Mouse (Mus musculus) limb, embryonic 13.5 days (tissue): ENCODE data around the gene Tchp. TPM values are rescaled to one million over a fixed set of nuclear protein-coding genes. Genes with fewer than 3 reads are reported as not detected.
A peak's percentile ranks its signal among the peaks of the same experiment; 100 is the strongest.

Source experiments
- ATAC-seq: fragments of 200-750 bp; cut with Nextera tagmentation; 2 replicates; pipeline ENCODE4 v1.8.0; 2017; ENCODE audit warnings: low read depth, moderate number of reproducible peaks, moderate TSS enrichment; ENCODE audit not compliant: low FRiP score
- H3K27ac ChIP-seq: fragments of 300-500 bp; sonication (generic); 2 replicates; pipeline ENCODE4 v1.5.1; 2015; ENCODE audit warnings: inconsistent platforms, mild to moderate bottlenecking, moderate library complexity
- H3K27me3 ChIP-seq: fragments of 300-500 bp; sonication (generic); 2 replicates; pipeline ENCODE4 v1.6.1; 2015; ENCODE audit warnings: mild to moderate bottlenecking, inconsistent platforms
- H3K36me3 ChIP-seq: fragments of 300-500 bp; sonication (generic); 2 replicates; pipeline ENCODE4 v1.6.1; 2015; ENCODE audit warnings: inconsistent platforms, mild to moderate bottlenecking, moderate library complexity
- H3K4me1 ChIP-seq: fragments of 300-500 bp; sonication (generic); 2 replicates; pipeline ENCODE4 v1.6.1; 2015; ENCODE audit warnings: inconsistent platforms
- H3K4me2 ChIP-seq: fragments of 300-500 bp; sonication (generic); replicated peaks from 2 replicates; pipeline ENCODE4 v1.6.1; 2015; ENCODE audit warnings: inconsistent platforms, mild to moderate bottlenecking, moderate library complexity
- H3K4me3 ChIP-seq: fragments of 300-500 bp; sonication (generic); 2 replicates; pipeline ENCODE4 v1.5.1; 2015; ENCODE audit warnings: moderate library complexity, mild to moderate bottlenecking, inconsistent platforms
- H3K9ac ChIP-seq: fragments of 300-500 bp; sonication (generic); 2 replicates; pipeline ENCODE4 v1.6.1; 2015; ENCODE audit warnings: mild to moderate bottlenecking, inconsistent platforms
- H3K9me3 ChIP-seq: fragments of 300-500 bp; sonication (generic); 2 replicates; pipeline ENCODE4 v1.6.1; 2016; ENCODE audit warnings: inconsistent platforms
- WGBS: fragments of 180-500 bp; shearing (Covaris S2); methylation state at CpG from one replicate; pipeline ENCODE4 v1.1.7; 2015; 5-methylcytosine and 5-hydroxymethylcytosine counted together
- polyA plus RNA-seq: library from polyadenylated mRNA; unstranded; fragments of >200 nt; fragmentation: Nextera tagmentation; extraction: Ambion mirVana; gene quantifications from 2 replicates; pipeline ENCODE4 v1.2.1, GENCODE M21; 2015

Gene Tchp
- polyA plus RNA-seq, 1 experiment from 2014 or later: 19.4 TPM

- Histone ChIP-seq H3K36me3 (no peaks in the 10 kb centered on the region), H3K27me3 (no peaks in the 10 kb centered on the region), H3K4me2 (no peak overlapping the region), H3K9me3 (no peaks in the 10 kb centered on the region), H3K27ac (no peak overlapping the region), H3K4me1 (no peaks in the 10 kb centered on the region), H3K9ac (no peak overlapping the region), H3K4me3 (no peak overlapping the region)
- ATAC-seq: no peak
- WGBS: 54% methylated on average over 7 of the region's 7 CpGs
These were observed 8.5 kb upstream of the Tchp start for GRCm38 (mm10) chr5:114699015-114699414.

- no peaks in the 10 kb centered on the region for H3K27me3 ChIP-seq
- no peak overlapping the region for H3K4me2 ChIP-seq
- H3K36me3 ChIP-seq: no peaks in the 10 kb centered on the region
- no peak for ATAC-seq
- no peaks in the 10 kb centered on the region for H3K4me1 ChIP-seq
- no peak overlapping the region for H3K4me3 ChIP-seq
- WGBS: 63% methylated on average over 14 of the region's 14 CpGs
- no peak overlapping the region for H3K27ac ChIP-seq
- H3K9me3 ChIP-seq: no peaks in the 10 kb centered on the region
- no peak overlapping the region for H3K9ac ChIP-seq
These were observed 4.9 kb upstream of the Tchp start for GRCm38 (mm10) chr5:114702403-114703392.

GRCm38 (mm10) chr5:114708491-114708890 is 931 bp downstream of the Tchp start:
- Histone ChIP-seq H3K4me2 (peak overlapping the region; percentile 87), H3K9me3 (no peaks in the 10 kb centered on the region), H3K9ac (peak overlapping the region; percentile 84), H3K4me3 (peak overlapping the region; percentile 86), H3K4me1 (peaks cover 8% of the 10 kb centered on the region), H3K36me3 (peaks cover 46% of the 10 kb centered on the region), H3K27me3 (no peaks in the 10 kb centered on the region), H3K27ac (no peak overlapping the region)
- 55% methylated on average over 15 of the region's 15 CpGs for WGBS
- ATAC-seq: no peak

DNA sequence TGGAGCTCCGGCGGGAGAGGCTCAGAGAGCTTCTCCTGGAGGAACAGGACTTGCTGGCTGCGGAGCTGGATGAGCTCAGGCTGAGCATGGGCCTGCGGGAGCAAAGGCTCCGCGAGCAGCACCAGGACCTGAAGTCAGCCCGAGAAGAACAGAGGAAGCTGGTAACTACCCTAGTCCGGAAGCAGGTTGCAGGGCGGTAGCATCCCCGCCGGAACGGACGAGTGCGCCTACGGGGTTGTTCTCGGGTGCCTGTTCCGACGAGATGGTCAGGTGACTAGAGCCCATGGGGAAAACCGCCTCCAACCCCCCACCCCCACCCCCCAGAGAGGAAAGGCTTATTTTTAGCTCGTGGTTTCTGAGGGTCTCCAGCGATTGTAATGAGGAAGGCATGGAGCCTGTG is 1.8 kb downstream of the Tchp start:
- Histone ChIP-seq H3K27ac (no peak overlapping the region), H3K9me3 (no peaks in the 10 kb centered on the region), H3K36me3 (peaks cover 54% of the 10 kb centered on the region), H3K4me1 (peaks cover 8% of the 10 kb centered on the region), H3K4me2 (no peak overlapping the region), H3K27me3 (no peaks in the 10 kb centered on the region), H3K9ac (no peak overlapping the region), H3K4me3 (no peak overlapping the region)
- no peak for ATAC-seq
- 93% methylated on average over 21 of the region's 21 CpGs for WGBS

DNA sequence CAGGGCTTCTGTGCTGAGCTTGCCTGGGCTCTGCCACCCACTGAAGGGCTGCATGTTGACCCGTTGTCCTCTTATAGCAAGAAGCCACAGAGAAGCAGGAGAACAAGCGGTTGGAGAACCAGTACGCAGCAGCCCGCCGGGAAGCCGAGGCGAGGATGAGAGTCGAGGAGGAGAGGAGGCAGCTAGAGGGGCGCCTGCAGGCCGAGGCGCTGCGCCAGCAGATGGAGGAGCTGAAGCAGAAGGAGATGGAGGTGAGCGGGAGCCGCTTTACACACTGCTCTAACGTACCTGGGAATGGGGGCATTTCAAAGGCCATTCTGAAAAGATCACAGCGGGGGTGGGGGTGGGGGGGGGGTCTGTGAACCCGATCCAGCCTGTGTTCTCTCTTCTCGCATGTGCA is 7.0 kb downstream of the Tchp start:
- peaks cover 100% of the 10 kb centered on the region for H3K36me3 ChIP-seq

GRCm38 (mm10) chr5:114717292-114717691 is 9.7 kb downstream of the Tchp start:
- no peak for ATAC-seq
- H3K36me3 ChIP-seq: peaks cover 100% of the 10 kb centered on the region
- no peak overlapping the region for H3K27ac ChIP-seq
- H3K4me3 ChIP-seq: no peak overlapping the region
- no peak overlapping the region for H3K4me2 ChIP-seq
- H3K4me1 ChIP-seq: 0 out of 2 replicates have a peak, but pooled peaks cover 5% of the 10 kb centered on the region
- H3K27me3 ChIP-seq: no peaks in the 10 kb centered on the region
- no peaks in the 10 kb centered on the region for H3K9me3 ChIP-seq
- 81% methylated on average over 12 of the region's 12 CpGs for WGBS
- no peak overlapping the region for H3K9ac ChIP-seq

More for the DNA sequence above, 7.0 kb downstream of the Tchp start:
- no peaks in the 10 kb centered on the region for H3K4me1 ChIP-seq
- H3K4me2 ChIP-seq: no peak overlapping the region
- no peak for ATAC-seq
- 91% methylated on average over 18 of the region's 18 CpGs for WGBS
- H3K9me3 ChIP-seq: no peaks in the 10 kb centered on the region
- no peaks in the 10 kb centered on the region for H3K27me3 ChIP-seq
- H3K4me3 ChIP-seq: no peak overlapping the region
- H3K9ac ChIP-seq: no peak overlapping the region
- H3K27ac ChIP-seq: no peak overlapping the region

DNA sequence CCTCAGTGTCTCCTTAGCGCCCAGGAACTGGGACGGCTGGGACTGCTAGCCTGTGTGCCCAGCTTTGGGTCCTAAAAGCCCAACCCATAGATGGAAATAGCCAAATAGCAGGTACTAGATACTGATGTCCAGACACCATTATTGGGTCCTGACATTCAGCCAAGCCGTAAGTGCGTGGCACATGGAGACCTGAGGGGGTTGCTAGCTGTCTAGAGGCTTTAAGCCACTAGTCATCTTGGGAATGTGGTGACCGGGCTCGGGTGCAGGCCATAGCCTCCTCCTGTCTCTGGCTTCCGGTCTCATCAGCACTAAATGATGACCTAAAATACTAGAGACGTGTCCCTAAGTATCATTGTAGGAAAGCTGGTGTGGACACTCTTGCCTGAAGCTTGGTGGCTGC is 10.4 kb downstream of the Tchp start:
- no peak for ATAC-seq
- H3K4me2 ChIP-seq: no peak overlapping the region
- no peak overlapping the region for H3K27ac ChIP-seq
- no peak overlapping the region for H3K9ac ChIP-seq
- no peak overlapping the region for H3K4me3 ChIP-seq
- H3K9me3 ChIP-seq: no peaks in the 10 kb centered on the region
- WGBS: 93% methylated on average over 8 of the region's 8 CpGs
- 0 out of 2 replicates have a peak, but pooled peaks cover 5% of the 10 kb centered on the region for H3K4me1 ChIP-seq
- peaks cover 100% of the 10 kb centered on the region for H3K36me3 ChIP-seq
- H3K27me3 ChIP-seq: no peaks in the 10 kb centered on the region

GRCm38 (mm10) chr5:114718483-114718882 is 10.9 kb downstream of the Tchp start:
- Histone ChIP-seq H3K27me3 (no peaks in the 10 kb centered on the region), H3K4me2 (no peak overlapping the region), H3K27ac (no peak overlapping the region), H3K9ac (no peak overlapping the region), H3K4me1 (0 out of 2 replicates have a peak, but pooled peaks cover 5% of the 10 kb centered on the region), H3K4me3 (no peak overlapping the region), H3K9me3 (no peaks in the 10 kb centered on the region), H3K36me3 (peaks cover 96% of the 10 kb centered on the region)
- no peak for ATAC-seq
- 90% methylated on average over 13 of the region's 13 CpGs for WGBS

DNA sequence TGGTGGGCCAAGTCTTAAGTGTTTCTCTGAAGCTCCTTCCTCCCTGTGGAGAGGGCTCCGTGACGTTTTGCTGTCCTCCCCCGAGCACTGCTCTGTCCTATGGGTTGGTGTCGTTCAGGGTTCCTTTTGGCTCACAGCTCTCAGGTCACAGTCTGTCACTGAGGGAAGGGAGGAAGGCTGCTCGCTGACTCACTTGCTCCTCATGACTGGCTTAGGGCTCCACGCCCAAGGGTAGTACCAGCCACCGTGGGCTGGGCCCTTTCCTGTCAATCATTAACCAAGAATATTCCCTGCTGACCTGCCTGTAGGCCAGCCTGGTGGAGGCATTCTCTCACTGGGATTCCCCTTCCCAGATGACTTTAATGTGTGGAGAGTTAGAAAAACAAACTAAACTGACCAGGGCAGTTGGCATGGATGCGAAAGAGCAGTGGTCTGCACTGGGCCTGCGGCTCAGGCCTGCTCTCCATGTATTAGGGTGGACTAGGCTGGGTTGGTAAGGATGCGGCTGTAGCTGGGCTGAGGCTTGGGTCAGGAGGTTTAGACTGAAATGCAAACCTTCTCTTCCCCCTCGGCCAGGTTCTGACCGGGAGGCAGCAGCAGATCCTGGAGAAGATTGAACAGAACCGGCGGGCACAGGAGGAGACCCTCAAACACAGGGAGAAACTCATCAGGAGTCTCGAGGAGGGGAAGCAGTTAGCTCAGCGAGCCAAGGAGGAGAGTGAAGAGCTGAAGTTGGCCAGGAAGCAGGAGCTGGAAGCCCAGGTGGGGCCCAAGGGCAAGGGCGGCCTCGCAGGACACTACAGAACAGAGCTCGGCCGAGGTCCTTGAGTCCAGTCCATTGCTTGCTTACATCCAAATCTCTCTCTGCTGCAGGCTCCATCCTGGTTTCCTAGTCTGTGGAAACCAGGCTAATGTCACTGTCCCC is 11.7 kb downstream of the Tchp start:
- peaks cover 93% of the 10 kb centered on the region for H3K36me3 ChIP-seq
- no peaks in the 10 kb centered on the region for H3K27me3 ChIP-seq
- 0 out of 2 replicates have a peak, but pooled peaks cover 5% of the 10 kb centered on the region for H3K4me1 ChIP-seq
- no peak overlapping the region for H3K9ac ChIP-seq
- H3K4me3 ChIP-seq: no peak overlapping the region
- H3K9me3 ChIP-seq: peaks cover under 1% of the 10 kb centered on the region; the same call in 1 of the 2 replicates
- H3K27ac ChIP-seq: no peak overlapping the region
- ATAC-seq: no peak
- WGBS: 88% methylated on average over 20 of the region's 20 CpGs
- no peak overlapping the region for H3K4me2 ChIP-seq

GRCm38 (mm10) chr5:114719928-114720270 is 12.3 kb downstream of the Tchp start:
- no peak for ATAC-seq
- WGBS: 91% methylated on average over 6 of the region's 6 CpGs
- 0 out of 2 replicates have a peak, but pooled peaks cover 5% of the 10 kb centered on the region for H3K4me1 ChIP-seq
- peaks cover 3% of the 10 kb centered on the region; the same call in 1 of the 2 replicates for H3K9me3 ChIP-seq
- no peak overlapping the region for H3K27ac ChIP-seq
- H3K4me2 ChIP-seq: no peak overlapping the region
- no peak overlapping the region for H3K9ac ChIP-seq
- no peaks in the 10 kb centered on the region for H3K27me3 ChIP-seq
- H3K36me3 ChIP-seq: peaks cover 89% of the 10 kb centered on the region
- H3K4me3 ChIP-seq: no peak overlapping the region

- 89% methylated on average over 11 of the region's 11 CpGs for WGBS
- peaks cover 86% of the 10 kb centered on the region for H3K36me3 ChIP-seq
- H3K4me3 ChIP-seq: no peak overlapping the region
These were observed 13.2 kb downstream of the Tchp start for GRCm38 (mm10) chr5:114720784-114721183.

DNA sequence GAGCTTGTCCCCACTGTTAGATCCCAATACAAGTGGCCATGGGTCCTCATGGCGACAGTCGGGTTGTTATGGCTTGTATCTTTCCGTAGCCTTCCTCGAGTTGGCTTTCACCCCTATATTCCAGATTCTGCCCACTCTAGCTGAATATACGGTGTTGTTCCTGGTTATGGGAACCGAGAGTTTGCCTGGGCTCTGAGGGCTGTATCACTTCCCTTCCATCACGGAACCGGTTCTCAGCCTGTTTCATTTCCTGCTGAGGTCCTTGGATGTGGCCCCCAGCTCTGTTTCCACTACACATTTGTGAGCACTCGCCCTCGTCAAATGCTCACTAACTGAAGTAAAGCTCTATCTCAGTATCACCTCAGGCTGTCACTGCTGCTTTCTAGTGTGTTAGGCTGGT is 14.4 kb downstream of the Tchp start:
- H3K4me1 ChIP-seq: 0 out of 2 replicates have a peak, but pooled peaks cover 5% of the 10 kb centered on the region
- no peak overlapping the region for H3K27ac ChIP-seq
- peaks cover 81% of the 10 kb centered on the region for H3K36me3 ChIP-seq
- H3K9me3 ChIP-seq: peaks cover 3% of the 10 kb centered on the region; the same call in 1 of the 2 replicates
- H3K4me2 ChIP-seq: no peak overlapping the region
- ATAC-seq: no peak
- H3K4me3 ChIP-seq: no peak overlapping the region
- H3K9ac ChIP-seq: no peak overlapping the region
- no peaks in the 10 kb centered on the region for H3K27me3 ChIP-seq
- WGBS: 88% methylated on average over 10 of the region's 10 CpGs

More at GRCm38 (mm10) chr5:114720784-114721183, 13.2 kb downstream of the Tchp start:
- Histone ChIP-seq H3K4me1 (0 out of 2 replicates have a peak, but pooled peaks cover 5% of the 10 kb centered on the region), H3K9ac (no peak overlapping the region), H3K27me3 (no peaks in the 10 kb centered on the region), H3K9me3 (peaks cover 3% of the 10 kb centered on the region; the same call in 1 of the 2 replicates), H3K4me2 (no peak overlapping the region), H3K27ac (no peak overlapping the region)
- ATAC-seq: no peak
